Mouse (Mus musculus): ENCODE results near the gene Tmem170b.

The Tmem170b gene

DNA sequence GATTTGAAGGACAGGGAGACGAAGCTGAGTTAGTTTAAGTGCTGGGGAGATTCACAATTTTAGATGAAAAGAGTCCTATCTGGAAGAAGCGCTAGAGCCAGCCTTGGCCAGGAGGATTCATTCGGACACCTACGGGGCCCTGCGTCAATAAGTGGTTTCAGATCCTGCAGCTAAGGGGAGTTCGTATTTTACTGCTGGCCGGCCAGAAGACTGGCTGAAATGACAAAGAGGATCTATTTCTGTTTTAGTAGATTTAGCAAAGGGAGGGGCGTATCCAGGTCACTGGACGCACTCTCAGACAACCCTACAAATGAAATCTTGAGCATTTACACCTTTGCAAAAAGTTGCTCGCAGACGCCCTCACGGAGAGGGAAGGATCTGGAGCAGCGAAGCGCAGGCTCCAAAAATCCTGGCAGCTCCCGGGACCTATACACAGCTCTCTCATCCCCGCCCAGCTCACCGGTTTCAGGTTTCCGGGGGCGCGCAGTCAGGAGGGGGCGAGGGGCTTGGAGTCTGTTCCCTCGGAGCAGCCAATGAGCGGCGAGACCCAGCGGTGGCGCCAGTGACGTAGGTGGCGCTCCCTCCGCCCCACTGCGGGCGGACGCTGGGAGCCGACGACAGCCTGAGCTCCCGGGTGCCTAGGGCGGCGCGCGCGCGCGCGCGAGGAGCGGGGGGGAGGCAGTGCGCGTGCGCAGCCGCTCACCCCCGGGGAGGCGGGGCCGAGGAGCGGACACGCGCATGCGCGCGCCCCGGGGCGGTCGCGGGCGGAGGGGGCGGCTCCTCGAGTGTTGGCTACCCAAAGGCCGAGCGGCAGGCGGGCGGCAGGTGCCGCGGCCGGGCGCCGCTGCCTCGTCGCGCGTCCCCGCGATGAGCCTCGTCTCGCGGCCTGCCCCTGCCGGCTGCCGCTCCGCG, at the start of gene Tmem170b:
TSS of gene Tmem170b (plus strand) at position 809 of the 912 bp plus-strand sequence.
- DNase-seq, result peak; percentile 99

DNA sequence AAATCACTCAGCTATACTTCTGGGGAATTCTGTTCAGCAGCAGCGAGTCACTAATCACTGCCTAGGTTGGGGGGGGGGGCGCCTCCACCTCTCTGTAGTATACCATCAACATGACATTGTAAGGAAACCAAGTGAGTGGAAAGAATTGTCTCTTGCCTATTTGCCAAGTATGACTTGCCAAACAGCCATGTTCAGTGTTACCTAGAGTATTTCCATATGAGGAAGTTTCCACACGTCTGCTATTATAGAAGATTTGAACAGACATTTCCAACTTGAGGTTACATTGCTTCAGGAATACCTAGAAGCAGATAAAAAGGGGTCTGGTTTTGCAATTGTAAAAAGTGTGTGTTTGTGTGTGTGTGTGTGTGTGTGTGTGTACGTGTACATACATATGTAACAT, 44.7 kb upstream of the Tmem170b start:
- no peak for DNase-seq

DNA sequence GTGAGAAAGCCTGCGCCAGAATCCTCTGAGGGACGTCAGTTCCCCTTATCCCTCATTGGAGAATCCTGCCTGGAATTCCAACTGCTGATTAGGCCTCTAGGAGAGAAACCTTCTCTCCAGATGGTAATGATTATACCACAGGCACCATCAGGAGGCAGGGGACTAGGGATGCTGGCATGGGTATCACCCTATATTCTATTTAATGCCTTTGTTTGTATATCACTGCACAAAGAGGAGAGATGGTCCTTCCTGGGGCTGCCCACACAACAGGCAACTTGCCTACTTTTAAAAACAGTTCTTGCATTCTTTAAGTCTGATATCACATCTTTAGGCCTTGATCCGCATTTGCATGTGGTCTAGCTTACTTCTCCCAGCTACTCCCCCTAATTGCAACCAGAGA, 37.3 kb upstream of the Tmem170b start:
- no peak for DNase-seq

DNA sequence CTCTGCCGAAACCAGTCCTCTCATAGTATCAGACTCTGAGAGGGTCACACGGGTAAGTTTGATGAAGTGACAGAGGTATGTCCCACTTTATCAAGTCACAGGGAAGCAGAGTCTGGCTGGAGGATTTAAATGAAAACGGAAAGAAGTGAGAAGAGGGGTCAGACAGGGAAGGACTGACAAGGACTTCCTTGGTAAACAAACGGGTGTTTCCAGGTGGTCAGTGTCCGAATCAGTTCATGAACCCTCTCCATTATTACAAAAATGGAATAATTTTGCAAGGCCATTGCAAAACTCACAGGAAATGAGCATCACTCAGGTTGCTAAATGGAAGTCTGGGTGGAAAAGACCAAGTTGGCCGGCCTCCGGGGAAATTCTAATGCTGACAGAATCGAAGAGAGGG, 36.8 kb upstream of the Tmem170b start:
- no peak for DNase-seq

DNA sequence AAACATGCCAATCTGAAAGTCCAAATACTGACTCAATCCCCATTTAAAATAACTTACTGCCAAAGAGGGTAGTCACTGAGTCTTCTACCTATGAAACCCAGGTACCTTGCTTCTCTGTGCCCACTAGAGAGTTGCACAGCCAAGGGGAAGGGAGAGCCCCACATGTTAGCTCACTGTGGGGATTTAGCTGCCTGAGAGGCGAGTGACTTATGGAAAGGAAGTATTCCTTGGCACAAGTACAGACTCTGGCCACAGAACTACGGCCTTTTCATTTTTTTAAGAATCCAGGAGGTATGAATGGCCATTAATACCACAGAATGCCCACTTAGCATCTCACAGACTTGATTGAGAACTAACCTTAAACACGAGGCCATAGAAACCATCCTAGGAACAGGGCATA, 35.9 kb upstream of the Tmem170b start:
- no peak for DNase-seq

GRCm38 (mm10) chr13:41571368-41572350, 34.0 kb upstream of the Tmem170b start:
- peak; percentile 92 for DNase-seq

DNA sequence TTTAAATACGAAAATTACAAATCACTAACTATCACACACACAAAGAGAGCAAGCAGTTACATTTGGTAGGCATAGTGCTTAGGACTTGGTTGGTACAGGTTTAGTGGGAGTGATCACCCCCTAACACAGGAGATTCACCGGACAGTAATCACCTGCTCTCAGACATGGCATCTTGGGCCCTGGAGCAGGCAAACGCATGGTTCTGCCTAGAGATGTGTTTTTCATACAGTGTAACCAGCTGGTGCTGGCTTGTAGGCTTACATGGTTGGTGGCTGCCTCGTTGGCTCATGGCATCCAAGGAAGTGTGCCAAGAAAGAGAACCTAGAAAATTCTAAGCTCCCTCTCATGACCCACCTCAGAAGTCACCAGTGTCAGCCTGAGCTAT, 33.4 kb upstream of the Tmem170b start:
- peak; percentile 5 for DNase-seq

DNA sequence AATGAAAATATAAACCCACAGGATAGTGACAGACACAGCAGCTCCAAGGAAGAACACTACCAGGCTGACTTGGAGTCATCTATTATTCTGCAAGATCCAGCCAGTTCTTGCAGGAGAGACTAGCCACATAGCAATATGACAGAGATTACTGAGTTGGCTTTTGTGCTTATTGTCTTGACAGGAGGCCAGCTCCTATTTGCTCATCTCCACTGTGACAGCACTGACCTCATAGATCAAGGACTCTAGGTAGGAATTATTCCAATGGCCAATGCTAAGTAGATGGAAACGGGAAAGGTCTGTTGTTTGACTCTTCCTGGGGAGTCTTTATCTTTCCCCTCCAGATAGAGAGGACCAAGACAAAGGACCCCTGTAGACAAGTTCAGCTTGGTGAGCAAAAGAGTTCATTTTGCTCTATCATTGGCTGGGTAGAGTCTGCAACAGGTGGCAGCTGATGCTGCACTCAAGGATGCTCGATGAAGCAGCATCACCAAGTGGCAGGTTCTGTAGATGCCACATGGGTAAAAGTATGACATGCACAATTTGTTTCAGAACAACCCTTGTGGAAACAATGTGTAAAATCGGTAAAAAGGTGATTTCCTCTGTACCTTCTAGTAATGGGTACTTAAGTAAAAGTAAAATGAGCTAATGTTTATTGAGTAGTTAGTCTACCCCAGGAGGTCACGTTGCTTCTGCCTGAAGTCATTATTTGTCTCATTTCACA, 32.4 kb upstream of the Tmem170b start:
- DNase-seq, result no peak

GRCm38 (mm10) chr13:41581058-41581457, 24.6 kb upstream of the Tmem170b start:
- no peak for DNase-seq

- no peak for DNase-seq
These were observed 21.9 kb upstream of the Tmem170b start for GRCm38 (mm10) chr13:41583666-41584357.

- DNase-seq, result no peak
These were observed 21.4 kb upstream of the Tmem170b start for GRCm38 (mm10) chr13:41584358-41584680.

DNA sequence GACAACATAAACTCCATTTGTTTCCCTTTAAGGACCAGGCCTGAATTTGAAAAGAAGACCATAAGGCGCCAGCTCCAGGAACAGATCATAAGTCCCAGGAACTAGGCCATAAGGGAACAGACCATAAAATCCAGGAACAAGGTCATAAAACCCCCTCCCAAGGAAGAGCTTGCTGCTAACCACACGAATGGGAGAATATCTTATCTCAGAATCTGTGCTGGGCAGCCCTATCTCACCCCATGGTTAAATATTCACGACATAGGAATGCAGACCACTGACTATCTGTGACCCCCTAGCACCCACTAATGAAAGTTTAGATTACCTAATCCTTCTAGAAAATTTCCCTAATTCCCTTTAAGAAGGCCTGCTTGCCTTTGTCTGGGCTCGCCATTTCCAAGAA, 20.8 kb upstream of the Tmem170b start:
- DNase-seq, result no peak

GRCm38 (mm10) chr13:41596678-41597077, 9.0 kb upstream of the Tmem170b start:
- no peak for DNase-seq

DNA sequence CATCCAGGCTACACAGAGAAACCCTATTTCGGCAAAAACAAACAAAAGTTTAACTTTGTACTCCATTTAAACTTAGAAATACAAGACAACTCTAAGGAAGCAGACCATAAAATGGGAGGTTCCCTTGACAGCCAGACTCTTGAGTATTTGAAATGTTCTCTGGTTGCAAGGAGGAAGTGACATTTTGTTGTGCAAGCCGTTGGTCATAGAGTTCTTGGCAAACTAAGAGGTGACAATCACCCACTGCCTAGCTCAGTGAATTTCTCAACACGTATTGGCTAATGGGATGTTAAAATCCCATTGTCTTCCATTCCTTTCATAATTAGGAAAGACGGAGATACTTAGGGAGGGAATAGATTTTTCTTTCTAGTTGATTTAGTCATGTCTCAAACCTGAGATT, 5.7 kb upstream of the Tmem170b start:
- no peak for DNase-seq

DNA sequence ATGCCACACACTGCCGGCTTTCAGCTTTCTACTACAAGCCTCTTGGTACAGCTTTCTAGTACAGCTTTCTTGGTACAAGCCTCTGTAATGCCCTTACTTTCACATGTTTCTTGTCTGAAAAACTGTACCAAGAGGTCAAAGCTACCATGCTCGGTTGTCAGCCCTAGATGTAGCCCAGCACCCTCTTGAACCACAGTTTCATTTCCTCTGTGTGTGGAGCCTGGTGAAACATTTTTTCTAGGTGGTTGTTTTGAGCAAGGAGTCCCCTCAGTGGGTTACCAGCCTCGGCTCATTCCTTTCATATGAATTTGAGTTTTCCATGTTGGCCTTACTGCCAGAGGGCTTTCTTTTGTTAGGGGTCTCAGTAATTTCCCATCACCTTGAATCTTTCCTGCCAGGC, 4.7 kb upstream of the Tmem170b start:
- DNase-seq, result no peak

- peak; percentile 46 for DNase-seq
These were observed 1.7 kb upstream of the Tmem170b start for GRCm38 (mm10) chr13:41603921-41604466.

- DNase-seq, result peak; percentile 80
These were observed 634 bp downstream of the Tmem170b start for GRCm38 (mm10) chr13:41606081-41607000.

GRCm38 (mm10) chr13:41607589-41607988, 1.9 kb downstream of the Tmem170b start:
- no peak for DNase-seq

DNA sequence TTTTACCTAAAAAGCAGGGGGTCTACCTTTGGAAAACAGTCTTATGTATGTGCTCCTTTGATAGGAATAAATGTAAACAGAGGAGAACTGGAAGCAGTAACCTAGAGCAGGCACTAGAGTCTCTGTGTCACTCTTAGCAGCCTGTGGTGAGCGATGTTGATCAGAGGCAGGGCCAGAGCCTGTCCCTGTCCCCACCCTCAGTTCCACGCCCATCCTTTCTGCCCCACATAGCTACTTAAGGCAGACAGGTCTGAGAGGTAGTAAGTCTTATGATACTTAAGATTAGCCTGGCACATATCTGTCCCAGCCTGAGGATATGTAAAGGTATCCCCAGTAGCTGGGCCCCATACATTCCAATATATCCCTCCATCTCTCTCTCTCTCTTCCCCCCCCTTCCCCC, 2.9 kb downstream of the Tmem170b start:
- no peak for DNase-seq

- DNase-seq, result no peak
These were observed 5.3 kb downstream of the Tmem170b start for GRCm38 (mm10) chr13:41611046-41611445.

DNA sequence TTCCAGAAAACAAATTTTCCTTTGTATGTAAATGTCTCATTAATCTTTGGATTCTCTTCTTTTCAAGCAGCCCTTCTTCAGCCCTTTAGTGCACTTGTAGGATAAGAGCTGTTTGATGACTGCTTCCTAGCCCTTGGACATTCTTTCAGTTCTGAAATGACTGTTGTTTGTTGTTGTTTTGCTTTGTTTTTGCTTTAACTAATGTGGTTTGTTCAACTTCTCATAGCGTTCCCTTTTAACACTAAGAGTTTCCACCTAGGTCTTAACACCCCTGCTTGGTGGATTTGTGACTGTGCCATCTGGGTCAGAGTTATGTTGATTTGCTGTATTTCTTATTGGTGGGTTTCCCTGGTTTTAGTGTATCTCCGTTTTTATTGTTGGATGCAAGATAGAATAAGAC, 8.8 kb downstream of the Tmem170b start:
- no peak for DNase-seq

All from cerebellum, adult 9-10 months (tissue).